Mouse (Mus musculus): Measurements from ENCODE around the gene Midn. TPM values are rescaled to one million over a fixed set of nuclear protein-coding genes. Genes with fewer than 3 reads are reported as not detected.

Gene Midn
- polyA plus RNA-seq, 1 experiment from 2014 or later, result 10.3 TPM

- peaks cover 28% of the 10 kb centered on the region for H3K36me3 ChIP-seq (ENCODE audit: control insufficient read depth, insufficient read depth)
- no peaks in the 10 kb centered on the region for H3K27me3 ChIP-seq (ENCODE audit: control insufficient read depth, insufficient read depth, low read length)
- no peak overlapping the region for H3K4me3 ChIP-seq (ENCODE audit: low read length)
- 0 out of 2 replicates have a peak overlapping the region, but pooled peaks have one; percentile 9 for H3K4me2 ChIP-seq (ENCODE audit: low read depth, low read length)
- peak overlapping the region; percentile 96 for H3K9ac ChIP-seq (ENCODE audit: low read length)
- WGBS, result 81% methylated on average over 6 of the region's 6 CpGs
- no peak for ATAC-seq (replicated peaks; ENCODE audit: extremely low read depth, insufficient read depth, low FRiP score)
- no peaks in the 10 kb centered on the region for H3K9me3 ChIP-seq (replicated peaks; ENCODE audit: control insufficient read depth, low read length)
- peaks cover 43% of the 10 kb centered on the region for H3K4me1 ChIP-seq (ENCODE audit: control insufficient read depth, insufficient read depth, low read length)
- peak overlapping the region; percentile 100 for H3K27ac ChIP-seq (ENCODE audit: low read length)
Measured at GRCm38 (mm10) chr10:80145896-80146295, 2.2 kb upstream of the Midn start.

- Histone ChIP-seq H3K4me2 (ENCODE audit: low read depth, low read length) (no peak overlapping the region), H3K27ac (ENCODE audit: low read length) (peak overlapping the region; percentile 100), H3K36me3 (ENCODE audit: control insufficient read depth, insufficient read depth) (peaks cover 30% of the 10 kb centered on the region), H3K9ac (ENCODE audit: low read length) (peak overlapping the region; percentile 96), H3K4me3 (ENCODE audit: low read length) (no peak overlapping the region), H3K27me3 (ENCODE audit: control insufficient read depth, insufficient read depth, low read length) (no peaks in the 10 kb centered on the region), H3K9me3 (replicated peaks; ENCODE audit: control insufficient read depth, low read length) (no peaks in the 10 kb centered on the region), H3K4me1 (ENCODE audit: control insufficient read depth, insufficient read depth, low read length) (peaks cover 43% of the 10 kb centered on the region)
- 52% methylated on average over 4 of the region's 4 CpGs for WGBS
- ATAC-seq (replicated peaks; ENCODE audit: extremely low read depth, insufficient read depth, low FRiP score), result no peak
Measured at GRCm38 (mm10) chr10:80146568-80147011, 1.5 kb upstream of the Midn start.

- Histone ChIP-seq H3K27ac (ENCODE audit: low read length) (peak overlapping the region; percentile 100), H3K4me2 (ENCODE audit: low read depth, low read length) (peak overlapping the region; percentile 91), H3K27me3 (ENCODE audit: control insufficient read depth, insufficient read depth, low read length) (no peaks in the 10 kb centered on the region), H3K9me3 (replicated peaks; ENCODE audit: control insufficient read depth, low read length) (no peaks in the 10 kb centered on the region), H3K4me1 (ENCODE audit: control insufficient read depth, insufficient read depth, low read length) (peaks cover 49% of the 10 kb centered on the region), H3K4me3 (ENCODE audit: low read length) (peak overlapping the region; percentile 92; the same call in 1 of the 2 replicates), H3K36me3 (ENCODE audit: control insufficient read depth, insufficient read depth) (peaks cover 31% of the 10 kb centered on the region), H3K9ac (ENCODE audit: low read length) (peak overlapping the region; percentile 96)
- WGBS, result 49% methylated on average over 5 of the region's 5 CpGs
- no peak for ATAC-seq (replicated peaks; ENCODE audit: extremely low read depth, insufficient read depth, low FRiP score)
Measured at GRCm38 (mm10) chr10:80147146-80147718, 840 bp upstream of the Midn start.

GRCm38 (mm10) chr10:80148610-80149290, 678 bp downstream of the Midn start:
- Histone ChIP-seq H3K4me2 (ENCODE audit: low read depth, low read length) (peak overlapping the region; percentile 91), H3K4me3 (ENCODE audit: low read length) (peak overlapping the region; percentile 92), H3K9ac (ENCODE audit: low read length) (peak overlapping the region; percentile 96), H3K27ac (ENCODE audit: low read length) (peak overlapping the region; percentile 100), H3K9me3 (replicated peaks; ENCODE audit: control insufficient read depth, low read length) (no peaks in the 10 kb centered on the region), H3K36me3 (ENCODE audit: control insufficient read depth, insufficient read depth) (peaks cover 41% of the 10 kb centered on the region), H3K4me1 (ENCODE audit: control insufficient read depth, insufficient read depth, low read length) (peaks cover 55% of the 10 kb centered on the region), H3K27me3 (ENCODE audit: control insufficient read depth, insufficient read depth, low read length) (no peaks in the 10 kb centered on the region)
- peak; percentile 41 for ATAC-seq (replicated peaks; ENCODE audit: extremely low read depth, insufficient read depth, low FRiP score)
- 1% methylated on average over 57 of the region's 57 CpGs for WGBS

GRCm38 (mm10) chr10:80149291-80150225, 1.5 kb downstream of the Midn start:
- peaks cover 57% of the 10 kb centered on the region for H3K4me1 ChIP-seq (ENCODE audit: control insufficient read depth, insufficient read depth, low read length)
- peaks cover 41% of the 10 kb centered on the region for H3K36me3 ChIP-seq (ENCODE audit: control insufficient read depth, insufficient read depth)
- peak; percentile 79 for ATAC-seq (replicated peaks; ENCODE audit: extremely low read depth, insufficient read depth, low FRiP score)
- H3K9ac ChIP-seq (ENCODE audit: low read length), result peak overlapping the region; percentile 99
- peak overlapping the region; percentile 91 for H3K4me2 ChIP-seq (ENCODE audit: low read depth, low read length)
- H3K4me3 ChIP-seq (ENCODE audit: low read length), result peak overlapping the region; percentile 92
- no peaks in the 10 kb centered on the region for H3K9me3 ChIP-seq (replicated peaks; ENCODE audit: control insufficient read depth, low read length)
- WGBS, result under 1% methylated on average over 84 of the region's 88 CpGs
- H3K27me3 ChIP-seq (ENCODE audit: control insufficient read depth, insufficient read depth, low read length), result no peaks in the 10 kb centered on the region
- H3K27ac ChIP-seq (ENCODE audit: low read length), result peak overlapping the region; percentile 100

GRCm38 (mm10) chr10:80150226-80151210, 2.4 kb downstream of the Midn start:
- Histone ChIP-seq H3K9me3 (replicated peaks; ENCODE audit: control insufficient read depth, low read length) (no peaks in the 10 kb centered on the region), H3K4me3 (ENCODE audit: low read length) (peak overlapping the region; percentile 92), H3K27ac (ENCODE audit: low read length) (peak overlapping the region; percentile 98), H3K4me2 (ENCODE audit: low read depth, low read length) (peak overlapping the region; percentile 91), H3K27me3 (ENCODE audit: control insufficient read depth, insufficient read depth, low read length) (no peaks in the 10 kb centered on the region), H3K9ac (ENCODE audit: low read length) (peak overlapping the region; percentile 99), H3K36me3 (ENCODE audit: control insufficient read depth, insufficient read depth) (peaks cover 43% of the 10 kb centered on the region), H3K4me1 (ENCODE audit: control insufficient read depth, insufficient read depth, low read length) (peaks cover 64% of the 10 kb centered on the region)
- WGBS, result under 1% methylated on average over 58 of the region's 71 CpGs
- no peak for ATAC-seq (replicated peaks; ENCODE audit: extremely low read depth, insufficient read depth, low FRiP score)

GRCm38 (mm10) chr10:80151211-80152034, 3.4 kb downstream of the Midn start:
- no peak for ATAC-seq (replicated peaks; ENCODE audit: extremely low read depth, insufficient read depth, low FRiP score)
- under 1% methylated on average over 26 of the region's 26 CpGs for WGBS
- peak overlapping the region; percentile 92 for H3K4me3 ChIP-seq (ENCODE audit: low read length)
- no peaks in the 10 kb centered on the region for H3K9me3 ChIP-seq (replicated peaks; ENCODE audit: control insufficient read depth, low read length)
- peak overlapping the region; percentile 91 for H3K4me2 ChIP-seq (ENCODE audit: low read depth, low read length)
- peaks cover 44% of the 10 kb centered on the region for H3K36me3 ChIP-seq (ENCODE audit: control insufficient read depth, insufficient read depth)
- H3K4me1 ChIP-seq (ENCODE audit: control insufficient read depth, insufficient read depth, low read length), result peaks cover 58% of the 10 kb centered on the region
- H3K9ac ChIP-seq (ENCODE audit: low read length), result peak overlapping the region; percentile 99
- peak overlapping the region; percentile 98 for H3K27ac ChIP-seq (ENCODE audit: low read length)
- H3K27me3 ChIP-seq (ENCODE audit: control insufficient read depth, insufficient read depth, low read length), result no peaks in the 10 kb centered on the region
